Mouse (Mus musculus) kidney, adult 9 months (tissue): Measurements from ENCODE around the gene Srgap2.
"Not testable (repeated sequence)": the region's sequence is repeated elsewhere in the genome, so short reads cannot be mapped to it uniquely, and the experiment has no call there.

Experiments used
- DNase-seq: peaks from one replicate; pipeline ENCODE4 v3.0.0; 2022

Gene Srgap2

GRCm38 (mm10) chr1:131279456-131279776 lies 247.7 kb downstream of the Srgap2 start, which contains the start of gene Ikbke:
TSS of gene Ikbke (minus strand) at chr1:131279606.
- no peak for DNase-seq

GRCm38 (mm10) chr1:131278606-131279455 lies 248.3 kb downstream of the Srgap2 start:
- no peak for DNase-seq

- DNase-seq = peak; percentile 50
Observed at GRCm38 (mm10) chr1:131276831-131277230, 250.3 kb downstream of the Srgap2 start.

GRCm38 (mm10) chr1:131275577-131275976 lies 251.6 kb downstream of the Srgap2 start:
- DNase-seq = no peak

GRCm38 (mm10) chr1:131274725-131275539 lies 252.2 kb downstream of the Srgap2 start:
- peak; percentile 84 for DNase-seq

- DNase-seq = peak; percentile 83
Observed at GRCm38 (mm10) chr1:131269797-131270578, 257.2 kb downstream of the Srgap2 start.

- DNase-seq = no peak
Observed at GRCm38 (mm10) chr1:131268776-131269175, 258.4 kb downstream of the Srgap2 start.

- DNase-seq = no peak
Observed at GRCm38 (mm10) chr1:131263905-131264304, 263.2 kb downstream of the Srgap2 start.

GRCm38 (mm10) chr1:131260309-131260656 lies 266.9 kb downstream of the Srgap2 start:
- DNase-seq = peak; percentile 66

- DNase-seq = no peak
Observed at GRCm38 (mm10) chr1:131259632-131260308, 267.4 kb downstream of the Srgap2 start.

- DNase-seq = no peak
Observed at GRCm38 (mm10) chr1:131257288-131257687, 269.9 kb downstream of the Srgap2 start.

- not testable (repeated sequence) for DNase-seq
Observed at GRCm38 (mm10) chr1:131252516-131253250, 274.5 kb downstream of the Srgap2 start.

GRCm38 (mm10) chr1:131246433-131247395 lies 280.4 kb downstream of the Srgap2 start:
- DNase-seq = peak; percentile 74

- DNase-seq = peak; percentile 69
Observed at GRCm38 (mm10) chr1:131245926-131246325, 281.2 kb downstream of the Srgap2 start.

GRCm38 (mm10) chr1:131245089-131245856 lies 281.9 kb downstream of the Srgap2 start, which contains the start of gene Rassf5:
TSS of gene Rassf5 (minus strand) at chr1:131245258.
- DNase-seq = peak; percentile 80

GRCm38 (mm10) chr1:131244536-131245088 lies 282.5 kb downstream of the Srgap2 start:
- DNase-seq = no peak

GRCm38 (mm10) chr1:131242956-131243355 lies 284.2 kb downstream of the Srgap2 start:
- peak; percentile 34 for DNase-seq

GRCm38 (mm10) chr1:131239576-131240193 lies 287.5 kb downstream of the Srgap2 start:
- no peak for DNase-seq

GRCm38 (mm10) chr1:131238931-131239381 lies 288.2 kb downstream of the Srgap2 start:
- DNase-seq = peak; percentile 63
